Mouse (Mus musculus): ENCODE data around the gene Nhsl2.

- TF ChIP-seq CTCF (conservative IDR thresholded peaks at IDR 0.05; ENCODE audit: low read length) (no peak), POU5F1 (IDR thresholded peaks at IDR 0.05; ENCODE audit: borderline replicate concordance, low read length) (no peak), NANOG (IDR thresholded peaks at IDR 0.05; ENCODE audit: borderline replicate concordance, low read length) (no peak)
These were observed 169.7 kb downstream of the Nhsl2 start for GRCm38 (mm10) chrX:102018890-102019289.
